Mouse (Mus musculus) myocyte (in vitro differentiated cells): ENCODE results near the gene Gm5741.

Experiments used
- CEBPB ChIP-seq: IDR thresholded peaks from 2 replicates; pipeline ENCODE4 v1.6.1; 2011; ENCODE audit warnings: mild to moderate bottlenecking, moderate library complexity; ENCODE audit not compliant: poor library complexity, insufficient read depth, severe bottlenecking
- E2F4 ChIP-seq: IDR thresholded peaks from one replicate; pipeline ENCODE4 v1.6.1; 2011; ENCODE audit warnings: mild to moderate bottlenecking, control low read depth, moderate library complexity; ENCODE audit not compliant: insufficient read depth
- MAX ChIP-seq: IDR thresholded peaks from one replicate; pipeline ENCODE4 v1.6.1; 2011; ENCODE audit warnings: low read depth, mild to moderate bottlenecking, control low read depth
- MYOD1 ChIP-seq, 3 experiments: IDR thresholded peaks; one replicate each; pipeline ENCODE4 v1.6.1; 2011; ENCODE audit warnings: control low read depth in 2 of 3, low read depth in 2 of 3, mild to moderate bottlenecking in 2 of 3, moderate library complexity in 1 of 3; ENCODE audit not compliant: insufficient read length in 2 of 3, control insufficient read depth in 1 of 3
- MYOG ChIP-seq, 3 experiments: IDR thresholded peaks; one replicate each; pipeline ENCODE4 v1.6.1; 2011; ENCODE audit warnings: control low read depth in 2 of 3, low read depth in 2 of 3, mild to moderate bottlenecking in 2 of 3; ENCODE audit not compliant: insufficient read length in 2 of 3, control insufficient read depth in 1 of 3, insufficient read depth in 1 of 3
- POLR2A ChIP-seq: IDR thresholded peaks from one replicate; pipeline ENCODE4 v1.6.1; 2011; ENCODE audit warnings: low read depth, mild to moderate bottlenecking, control low read depth, moderate library complexity; ENCODE audit not compliant: insufficient read length
- POLR2AphosphoS2 ChIP-seq: IDR thresholded peaks from one replicate; pipeline ENCODE4 v1.6.1; 2011; ENCODE audit warnings: low read depth, control low read depth; ENCODE audit not compliant: insufficient read length
- SRF ChIP-seq: IDR thresholded peaks from one replicate; pipeline ENCODE4 v1.6.1; 2011; ENCODE audit warnings: low read depth; ENCODE audit not compliant: control insufficient read depth, insufficient read length
- TCF12 ChIP-seq: IDR thresholded peaks from one replicate; pipeline ENCODE4 v1.6.1; 2011; ENCODE audit warnings: mild to moderate bottlenecking, control low read depth; ENCODE audit not compliant: poor library complexity, insufficient read depth, severe bottlenecking
- TCF3 ChIP-seq: IDR thresholded peaks from one replicate; pipeline ENCODE4 v1.6.1; 2011; ENCODE audit warnings: low read depth, control low read depth; ENCODE audit not compliant: insufficient read length
- USF1 ChIP-seq: IDR thresholded peaks from one replicate; pipeline ENCODE4 v1.6.1; 2011; ENCODE audit warnings: low read depth, mild to moderate bottlenecking, control low read depth, moderate library complexity

GRCm38 (mm10) chr8:85071514-85072281 is 3.9 kb upstream of the Gm5741 start, which contains the start of gene Dhps:
- TF ChIP-seq CEBPB: no peak
- TF ChIP-seq POLR2A: peak; percentile 61
- no peak for TF ChIP-seq MYOD1 (IDR thresholded peaks at IDR 0.05; ENCODE audit: control insufficient read depth in 1 of 3, insufficient read length in 2 of 3, low read depth in 2 of 3)
- TF ChIP-seq USF1: peak; percentile 91
- no peak for TF ChIP-seq MYOG (IDR thresholded peaks at IDR 0.05; ENCODE audit: control insufficient read depth in 1 of 3, insufficient read depth in 1 of 3, insufficient read length in 2 of 3, low read depth in 2 of 3)
- TF ChIP-seq MAX: no peak
- TF ChIP-seq E2F4: no peak
- TF ChIP-seq POLR2AphosphoS2: peak; percentile 58
- no peak for TF ChIP-seq TCF12
- TF ChIP-seq TCF3: no peak
- no peak for TF ChIP-seq SRF
